Mouse (Mus musculus): Measurements from ENCODE around the gene Gstt4.
"Not testable (repeated sequence)": the region's sequence is repeated elsewhere in the genome, so short reads cannot be mapped to it uniquely, and the experiment has no call there.

Gstt4 gene

GRCm38 (mm10) chr10:75789841-75790240, 32.5 kb downstream of the Gstt4 start:
- no peak for DNase-seq (ENCODE audit: low spot score in 2 of 2)

- DNase-seq (ENCODE audit: low spot score in 2 of 2), result no peak
These were observed 33.1 kb downstream of the Gstt4 start for GRCm38 (mm10) chr10:75789081-75789735.

- peak in 1 of 2 experiments; percentile 33 for DNase-seq (ENCODE audit: low spot score in 2 of 2)
These were observed 34.1 kb downstream of the Gstt4 start for GRCm38 (mm10) chr10:75788277-75788676.

- no peak for DNase-seq (ENCODE audit: low spot score in 2 of 2)
These were observed 36.9 kb downstream of the Gstt4 start for GRCm38 (mm10) chr10:75785442-75785841.

GRCm38 (mm10) chr10:75780769-75781578, 41.4 kb downstream of the Gstt4 start, which contains the start of the genes Gm20441 and Gstt3:
Gene Gm20441, minus strand, starts transcription at chr10:75780954.
Gene Gstt3, minus strand, starts transcription at chr10:75781414.
- DNase-seq (ENCODE audit: low spot score in 2 of 2), result no peak

- DNase-seq (ENCODE audit: low spot score in 2 of 2), result no peak
These were observed 42.9 kb downstream of the Gstt4 start for GRCm38 (mm10) chr10:75779206-75780174.

- no peak for DNase-seq (ENCODE audit: low spot score in 2 of 2)
These were observed 44.5 kb downstream of the Gstt4 start for GRCm38 (mm10) chr10:75777885-75778284.

GRCm38 (mm10) chr10:75776562-75776961, 45.8 kb downstream of the Gstt4 start:
- DNase-seq (ENCODE audit: low spot score in 2 of 2), result no peak

- no peak for DNase-seq (ENCODE audit: low spot score in 2 of 2)
These were observed 47.8 kb downstream of the Gstt4 start for GRCm38 (mm10) chr10:75774587-75774986.

GRCm38 (mm10) chr10:75774102-75774501, 48.2 kb downstream of the Gstt4 start:
- no peak for DNase-seq (ENCODE audit: low spot score in 2 of 2)

- peak; percentile 76 to 89 for DNase-seq (ENCODE audit: low spot score in 2 of 2)
These were observed 49.3 kb downstream of the Gstt4 start, which contains the start of gene Ddt for GRCm38 (mm10) chr10:75772795-75773664. Gene Ddt, minus strand, starts transcription at chr10:75773414.

- not testable (repeated sequence) for DNase-seq (ENCODE audit: low spot score in 2 of 2)
These were observed 54.6 kb downstream of the Gstt4 start for GRCm38 (mm10) chr10:75767756-75768155.

- DNase-seq (ENCODE audit: low spot score in 2 of 2), result no peak
These were observed 55.5 kb downstream of the Gstt4 start for GRCm38 (mm10) chr10:75766856-75767255.
